Mouse (Mus musculus) embryo, embryonic 11.5 days (tissue): Measurements from ENCODE around the gene Gm5294.
A peak's percentile ranks its signal among the peaks of the same experiment; 100 is the strongest.

ENCODE experiments used
- DNase-seq: peaks from one replicate; pipeline ENCODE4 v3.0.0-alpha.2; 2012; ENCODE audit warnings: low read depth, low spot score

Gm5294 gene

GRCm38 (mm10) chr5:138848102-138848501 is 28.2 kb downstream of the Gm5294 start:
- DNase-seq: peak; percentile 83

- no peak for DNase-seq
Measured at GRCm38 (mm10) chr5:138849682-138850461, 30.0 kb downstream of the Gm5294 start.

- DNase-seq: no peak
Measured at GRCm38 (mm10) chr5:138850462-138850844, 30.6 kb downstream of the Gm5294 start.

- no peak for DNase-seq
Measured at GRCm38 (mm10) chr5:138851296-138851780, 31.5 kb downstream of the Gm5294 start.

- DNase-seq: no peak
Measured at GRCm38 (mm10) chr5:138852151-138852550, 32.3 kb downstream of the Gm5294 start.

- no peak for DNase-seq
Measured at GRCm38 (mm10) chr5:138853349-138853748, 33.5 kb downstream of the Gm5294 start.

GRCm38 (mm10) chr5:138857010-138857617 is 37.2 kb downstream of the Gm5294 start:
- DNase-seq: peak; percentile 54

- DNase-seq: no peak
Measured at GRCm38 (mm10) chr5:138857811-138858251, 38.0 kb downstream of the Gm5294 start.

GRCm38 (mm10) chr5:138863681-138864146 is 43.8 kb downstream of the Gm5294 start:
- DNase-seq: no peak

- DNase-seq: no peak
Measured at GRCm38 (mm10) chr5:138864166-138864565, 44.3 kb downstream of the Gm5294 start.

- no peak for DNase-seq
Measured at GRCm38 (mm10) chr5:138864880-138865279, 45.0 kb downstream of the Gm5294 start.

GRCm38 (mm10) chr5:138865637-138866036 is 45.8 kb downstream of the Gm5294 start:
- no peak for DNase-seq
